Comparison of ENCODE assay signal across 29 mouse cellular contexts in genomic region chr4:140637269-140637668, GRCm38 (mm10). TPM values are rescaled to one million over a fixed set of nuclear protein-coding genes. Genes with fewer than 3 reads are reported as not detected.
DNase-seq lines count a peak whose midpoint lies in the region; ATAC-seq and TF ChIP-seq lines count a peak whose summit lies in the region.
"Had no signal": no experiment of that assay in that cellular context is flagged by ENCODE, and none has a peak within 500 bp of the region (broad histone marks: within the 10 kb centered on the region; RNA-seq: fewer than 3 reads in every experiment).

No protein-coding gene starts in this region.

- no peak overlapping the region for H3K4me2 ChIP-seq in kidney, postnatal 0 days (ENCODE audit: low read length)
- H3K4me2 ChIP-seq: forebrain, embryonic 12.5 days; heart, embryonic 15.5 days; hindbrain, embryonic 13.5 days; limb, embryonic 13.5 days; liver, embryonic 12.5 days; midbrain, embryonic 13.5 days; stomach, embryonic 15.5 days had no signal

- DNase-seq in cerebellum, adult 11-12 months: peak; percentile 59
- DNase-seq in gastrocnemius, adult 2 months: no peak
- no peak for DNase-seq in gastrocnemius, postnatal 10 days
- no peak for DNase-seq in kidney, postnatal 0 days (ENCODE audit: low spot score)
- no peak for DNase-seq in kidney, adult 11 months
- DNase-seq in cerebellum, postnatal 14 days: peak; percentile 60 to 69
- no peak for DNase-seq in frontal cortex, postnatal 36 days (ENCODE audit: low spot score in 2 of 2)
- DNase-seq: adrenal gland, adult 8-10 months; forebrain, postnatal 0 days; gastrocnemius, postnatal 25 days; heart, adult 11 months; kidney, postnatal 10 days; liver, postnatal 0 days; lung, postnatal 4 days; right cerebral cortex, postnatal 25 days; thymus, postnatal 14 days had no signal

- intact Hi-C loops in gastrocnemius, adult 2 months (cut with DNase I): no loop called here

- 47% methylated on average over 8 of the region's 8 CpGs for WGBS in kidney, postnatal 0 days

- ATAC-seq in cerebellum, adult (ENCODE audit: insufficient number of reproducible peaks, low FRiP score, low TSS enrichment): no peak
- no peak for ATAC-seq in kidney, postnatal 0 days (replicated peaks; ENCODE audit: low FRiP score, low read depth)
- ATAC-seq: forebrain, postnatal 0 days; intestine, embryonic 16.5 days; midbrain, embryonic 13.5 days had no signal

- no peak overlapping the region for H3K9ac ChIP-seq in kidney, postnatal 0 days (ENCODE audit: low read depth, low read length)
- H3K9ac ChIP-seq: forebrain, embryonic 12.5 days; forebrain, postnatal 0 days; heart, embryonic 15.5 days; hindbrain, embryonic 13.5 days; limb, embryonic 13.5 days; liver, embryonic 12.5 days; liver, postnatal 0 days; midbrain, embryonic 13.5 days; stomach, embryonic 15.5 days had no signal

- H3K27ac ChIP-seq in gastrocnemius, adult 2 months: peak overlapping the region; percentile 13; the same call in 1 of the 2 replicates
- peak overlapping the region; percentile 69; the same call in 1 of the 2 replicates for H3K27ac ChIP-seq in kidney, postnatal 0 days
- H3K27ac ChIP-seq: forebrain, embryonic 12.5 days; heart, embryonic 10.5 days; heart, embryonic 15.5 days; hindbrain, embryonic 13.5 days; left cerebral cortex, adult 2 months; limb, embryonic 13.5 days; liver, embryonic 12.5 days; midbrain, embryonic 13.5 days; stomach, embryonic 15.5 days had no signal

- no peak overlapping the region for H3K4me3 ChIP-seq in gastrocnemius, adult 2 months
- H3K4me3 ChIP-seq in kidney, postnatal 0 days (replicated peaks; ENCODE audit: low read depth, low read length): no peak overlapping the region
- H3K4me3 ChIP-seq: forebrain, embryonic 12.5 days; heart, embryonic 10.5 days; heart, embryonic 15.5 days; hindbrain, embryonic 13.5 days; left cerebral cortex, adult 2 months; limb, embryonic 13.5 days; liver, embryonic 12.5 days; megakaryocyte, embryonic 14.5 days; midbrain, embryonic 13.5 days; stomach, embryonic 15.5 days had no signal

- H3K4me1 ChIP-seq in kidney, postnatal 0 days (replicated peaks; ENCODE audit: insufficient read depth, low read length): peaks cover 34% of the 10 kb centered on the region

- H3K27me3 ChIP-seq in kidney, postnatal 0 days (ENCODE audit: insufficient read depth, low read length): no peaks in the 10 kb centered on the region
- H3K27me3 ChIP-seq: forebrain, embryonic 12.5 days; heart, embryonic 15.5 days; hindbrain, embryonic 13.5 days; limb, embryonic 13.5 days; liver, embryonic 12.5 days; midbrain, embryonic 13.5 days; stomach, embryonic 15.5 days had no signal

- no peak for TF ChIP-seq CTCF in gastrocnemius, adult 2 months (IDR thresholded peaks at IDR 0.05)
- TF ChIP-seq CTCF in kidney, postnatal 0 days (IDR thresholded peaks at IDR 0.05; ENCODE audit: low read depth): no peak

- H3K36me3 ChIP-seq in kidney, postnatal 0 days (ENCODE audit: insufficient read depth, low read length): no peaks in the 10 kb centered on the region
- H3K36me3 ChIP-seq: G1E; heart, embryonic 15.5 days; liver, embryonic 12.5 days; stomach, embryonic 15.5 days had no signal

- H3K9me3 ChIP-seq in kidney, postnatal 0 days (replicated peaks; ENCODE audit: low read length): no peaks in the 10 kb centered on the region
- H3K9me3 ChIP-seq: forebrain, embryonic 12.5 days; G1E; heart, embryonic 10.5 days; heart, embryonic 15.5 days; hindbrain, embryonic 13.5 days; limb, embryonic 13.5 days; liver, embryonic 12.5 days; midbrain, embryonic 13.5 days; stomach, embryonic 15.5 days had no signal

RNA-seq across cellular contexts. Expression of gene Arhgef10l, which starts 28.5 kb away (rescaled TPM):
- 10 to 100 TPM; 50.9 to 66.3 TPM for total RNA-seq in gastrocnemius, adult 2 months (2021)
- 10 to 100 TPM; 50.3 to 53.7 TPM for total RNA-seq in gastrocnemius, postnatal 10 days (2021)
- 21.2 and 22.2 TPM in 2 replicates for polyA plus RNA-seq in kidney, postnatal 0 days (2015; fragmentation: Nextera tagmentation; extraction: Ambion mirVana)

Comparison
In these comparisons a context has a peak if more than half of its experiments do, and no peak if none do; other contexts are left out.
1. DNase-seq: peak in cerebellum, adult 11-12 months (single experiment) and cerebellum, postnatal 14 days (2 of 2); none in gastrocnemius, adult 2 months (single experiment), gastrocnemius, postnatal 10 days (single experiment), kidney, postnatal 0 days (single experiment), kidney, adult 11 months (single experiment) and frontal cortex, postnatal 36 days (0 of 2).